Mouse (Mus musculus) small intestine, adult 2 months (tissue): ENCODE results near the gene Syt14. TPM values are rescaled to one million over a fixed set of nuclear protein-coding genes. Genes with fewer than 3 reads are reported as not detected.

Experiments used
- H3K27ac ChIP-seq: fragments of 200-500 bp; 2 replicates; pipeline ENCODE4 v1.5.1; 2012; ENCODE audit warnings: low read depth, low read length, control low read depth, inconsistent platforms; ENCODE audit not compliant: insufficient read depth
- H3K27me3 ChIP-seq: fragments of 200-500 bp; 2 replicates; pipeline ENCODE4 v1.6.1; 2012; ENCODE audit warnings: mild to moderate bottlenecking, moderate library complexity, low read length, inconsistent platforms; ENCODE audit not compliant: control insufficient read depth, insufficient read depth
- H3K36me3 ChIP-seq: fragments of 200-500 bp; 2 replicates; pipeline ENCODE4 v1.6.1; 2012; ENCODE audit warnings: mild to moderate bottlenecking, low read length, control low read depth, inconsistent platforms; ENCODE audit not compliant: control insufficient read depth, insufficient read depth
- H3K4me1 ChIP-seq: fragments of 200-500 bp; 2 replicates; pipeline ENCODE4 v1.6.1; 2012; ENCODE audit warnings: low read length, inconsistent platforms, mixed read lengths; ENCODE audit not compliant: control insufficient read depth, insufficient read depth, insufficient read length
- H3K4me3 ChIP-seq: fragments of 200-500 bp; 2 replicates; pipeline ENCODE4 v1.5.1; 2012; ENCODE audit warnings: low read depth, mild to moderate bottlenecking, control low read depth, inconsistent platforms, low read length, moderate library complexity
- CTCF ChIP-seq: fragments of 200-500 bp; IDR thresholded peaks from 2 replicates; pipeline ENCODE4 v1.5.1; 2012; ENCODE audit warnings: low read depth, mild to moderate bottlenecking, control low read depth, inconsistent platforms, low read length, moderate library complexity, mixed read lengths; ENCODE audit not compliant: insufficient replicate concordance, insufficient read length; ENCODE audit errors: extremely low read depth
- POLR2A ChIP-seq: fragments of 200-500 bp; IDR thresholded peaks from 2 replicates; pipeline ENCODE4 v1.6.1; 2012; ENCODE audit warnings: low read depth, mild to moderate bottlenecking, control low read depth, inconsistent platforms, low read length, moderate library complexity
- WGBS: fragments of 180-500 bp; shearing (Covaris S2); methylation state at CpG from one replicate; pipeline ENCODE4 v1.1.7; 2018; 5-methylcytosine and 5-hydroxymethylcytosine counted together
- polyA plus RNA-seq: library from polyadenylated mRNA; depleted of rRNA; stranded (reverse); fragments of >200 nt; gene quantifications from 2 replicates; pipeline ENCODE4 v1.2.3, GENCODE M21; 2012

Gene Syt14
- polyA plus RNA-seq, 1 experiment = 0.05 TPM

- no peaks in the 10 kb centered on the region for H3K36me3 ChIP-seq
- no peaks in the 10 kb centered on the region for H3K27me3 ChIP-seq
- no peak for TF ChIP-seq POLR2A
- H3K27ac ChIP-seq = no peak overlapping the region
- H3K4me3 ChIP-seq = no peak overlapping the region
- H3K4me1 ChIP-seq = no peaks in the 10 kb centered on the region
- WGBS = 32% methylated on average over 2 of the region's 2 CpGs
Measured at GRCm38 (mm10) chr1:192898742-192899141, 136.8 kb downstream of the Syt14 start.

GRCm38 (mm10) chr1:192897218-192897617 is 138.4 kb downstream of the Syt14 start:
- 57% methylated on average over 10 of the region's 10 CpGs for WGBS
- H3K4me3 ChIP-seq = no peak overlapping the region
- H3K36me3 ChIP-seq = no peaks in the 10 kb centered on the region
- H3K4me1 ChIP-seq = no peaks in the 10 kb centered on the region
- H3K27me3 ChIP-seq = no peaks in the 10 kb centered on the region
- TF ChIP-seq CTCF (no peak), POLR2A (no peak)
- H3K27ac ChIP-seq = no peak overlapping the region

- no peaks in the 10 kb centered on the region for H3K27me3 ChIP-seq
- no peaks in the 10 kb centered on the region for H3K4me1 ChIP-seq
- no peak for TF ChIP-seq POLR2A
- no peak for TF ChIP-seq CTCF
- no peak overlapping the region for H3K27ac ChIP-seq
- WGBS = 88% methylated on average over 3 of the region's 3 CpGs
- no peak overlapping the region for H3K4me3 ChIP-seq
- H3K36me3 ChIP-seq = no peaks in the 10 kb centered on the region
Measured at GRCm38 (mm10) chr1:192896076-192896475, 139.5 kb downstream of the Syt14 start.

- 65% methylated on average over 3 of the region's 3 CpGs for WGBS
- Histone ChIP-seq H3K4me3 (no peak overlapping the region), H3K36me3 (no peaks in the 10 kb centered on the region), H3K4me1 (no peaks in the 10 kb centered on the region), H3K27ac (no peak overlapping the region), H3K27me3 (no peaks in the 10 kb centered on the region)
- no peak for TF ChIP-seq CTCF
- no peak for TF ChIP-seq POLR2A
Measured at GRCm38 (mm10) chr1:192890716-192891115, 144.9 kb downstream of the Syt14 start.

- no peaks in the 10 kb centered on the region for H3K4me1 ChIP-seq
- H3K36me3 ChIP-seq = no peaks in the 10 kb centered on the region
- TF ChIP-seq POLR2A = no peak
- TF ChIP-seq CTCF = peak; percentile 8; the same call in 1 of the 2 replicates
- H3K27me3 ChIP-seq = no peaks in the 10 kb centered on the region
- no peak overlapping the region for H3K27ac ChIP-seq
- no peak overlapping the region for H3K4me3 ChIP-seq
- 51% methylated on average over 2 of the region's 2 CpGs for WGBS
Measured at GRCm38 (mm10) chr1:192882617-192883295, 152.8 kb downstream of the Syt14 start.

- Histone ChIP-seq H3K27me3 (no peaks in the 10 kb centered on the region), H3K4me3 (no peak overlapping the region), H3K36me3 (no peaks in the 10 kb centered on the region), H3K27ac (no peak overlapping the region), H3K4me1 (no peaks in the 10 kb centered on the region)
- TF ChIP-seq POLR2A = no peak
- no peak for TF ChIP-seq CTCF
- WGBS = 79% methylated on average over 4 of the region's 4 CpGs
Measured at GRCm38 (mm10) chr1:192880130-192880529, 155.4 kb downstream of the Syt14 start.

GRCm38 (mm10) chr1:192879086-192879580 is 156.4 kb downstream of the Syt14 start:
- TF ChIP-seq CTCF (no peak), POLR2A (no peak)
- H3K27ac ChIP-seq = no peak overlapping the region
- WGBS = 83% methylated on average over 7 of the region's 7 CpGs
- H3K4me1 ChIP-seq = no peaks in the 10 kb centered on the region
- no peaks in the 10 kb centered on the region for H3K36me3 ChIP-seq
- no peak overlapping the region for H3K4me3 ChIP-seq
- no peaks in the 10 kb centered on the region for H3K27me3 ChIP-seq
